Mouse (Mus musculus) MEL-GATA-1-ER (cell line): ENCODE results near the gene Myo19.
"Not testable (repeated sequence)": the region's sequence is repeated elsewhere in the genome, so short reads cannot be mapped to it uniquely, and the experiment has no call there.

ENCODE experiments used
- DNase-seq: peaks from one replicate; pipeline ENCODE4 v3.0.0-alpha.2; 2012; ENCODE audit warnings: low read depth; ENCODE audit errors: extremely low read depth

Myo19 gene

DNA sequence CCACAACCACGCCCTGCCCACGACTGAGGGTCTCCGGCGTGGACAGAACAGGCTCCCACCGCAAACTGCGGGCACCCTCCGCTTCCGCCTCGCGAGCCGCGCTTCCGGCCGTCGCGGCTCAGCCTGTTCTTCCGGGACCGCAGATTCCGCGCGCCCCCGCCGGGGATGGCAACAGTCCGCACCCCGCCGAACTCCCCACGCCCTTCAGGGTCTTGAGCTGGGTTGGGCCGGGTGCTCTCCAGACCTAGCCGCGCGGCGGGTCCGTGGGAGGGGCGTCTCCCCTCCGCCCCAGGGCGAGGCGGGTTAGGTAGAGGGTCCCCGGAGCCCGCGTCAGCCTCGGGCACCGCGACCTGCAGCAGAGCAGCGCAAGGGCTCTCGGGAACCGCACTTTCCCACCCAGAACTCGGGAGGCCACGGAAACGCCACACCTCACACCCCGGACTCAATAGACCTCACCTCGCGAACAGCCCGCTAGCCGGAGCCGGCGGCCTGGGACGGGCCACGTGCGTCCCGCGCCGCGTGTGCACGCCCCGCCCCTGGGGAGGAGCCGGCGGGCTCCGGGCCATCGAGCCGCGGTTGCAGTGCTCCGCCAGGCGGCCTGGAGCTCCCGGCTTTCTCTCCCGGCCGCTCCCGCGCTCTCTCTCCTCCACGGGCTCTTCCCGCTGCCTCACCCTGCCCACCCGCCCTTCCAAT is at the start of gene Myo19, which contains the start of gene Pigw:
Myo19 (plus strand) TSS at position 377 of the 693 bp plus-strand sequence.
Pigw (minus strand) TSS at position 514 of the 693 bp plus-strand sequence.
- DNase-seq = peak; percentile 36

DNA sequence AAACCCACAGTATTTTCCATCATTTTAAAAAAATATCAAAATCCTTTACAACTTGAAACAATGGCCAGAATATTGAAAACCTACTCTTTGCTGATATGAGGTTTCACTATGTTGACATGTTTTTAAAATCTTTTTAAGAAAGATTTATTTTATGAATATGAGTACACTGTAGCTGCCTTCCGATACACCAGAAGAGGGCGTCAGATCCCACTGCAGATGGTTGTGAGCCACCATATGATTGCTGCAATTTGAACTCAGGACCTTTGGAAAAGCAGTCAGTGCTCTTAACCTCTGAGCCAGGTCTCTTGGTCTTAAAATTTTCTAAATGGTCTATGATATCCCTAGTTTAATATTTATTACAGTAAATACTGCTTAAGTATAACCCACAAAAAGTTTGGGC is 40.6 kb upstream of the Myo19 start:
- no peak for DNase-seq

DNA sequence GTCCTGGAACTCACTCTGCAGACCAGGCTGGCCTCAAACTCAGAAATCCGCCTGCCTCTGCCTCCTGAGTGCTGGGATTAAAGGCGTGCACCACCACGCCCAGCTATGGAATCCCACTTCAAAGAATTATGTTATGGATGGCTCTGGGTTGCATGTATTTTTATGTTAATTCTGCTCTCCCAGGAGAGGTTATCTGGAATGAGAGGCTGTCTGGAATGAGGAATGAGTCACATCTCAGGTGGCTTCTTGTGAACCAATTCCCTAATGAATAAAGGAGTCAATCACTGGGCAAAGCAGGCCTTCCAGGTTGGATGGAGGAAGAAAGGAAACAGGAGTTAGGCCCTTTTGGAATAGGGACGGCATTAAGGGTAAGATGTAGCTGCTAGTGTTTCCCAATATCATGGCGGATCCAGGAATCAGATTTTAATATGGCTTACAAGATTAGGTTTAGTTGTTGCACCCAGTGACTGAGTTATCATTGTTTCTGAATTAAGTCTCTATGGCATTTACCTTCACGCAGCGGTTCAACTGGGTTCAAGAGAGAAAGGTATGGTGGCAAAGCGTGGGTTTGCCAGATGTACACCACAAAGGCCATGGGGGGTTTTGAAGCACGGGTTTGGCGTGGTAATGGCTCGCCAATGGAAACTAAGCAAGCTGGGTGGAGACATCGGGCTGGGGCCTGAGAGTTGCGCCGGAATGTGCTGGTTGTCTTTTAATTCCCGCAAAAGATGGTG is 33.0 kb upstream of the Myo19 start:
- DNase-seq = no peak

DNA sequence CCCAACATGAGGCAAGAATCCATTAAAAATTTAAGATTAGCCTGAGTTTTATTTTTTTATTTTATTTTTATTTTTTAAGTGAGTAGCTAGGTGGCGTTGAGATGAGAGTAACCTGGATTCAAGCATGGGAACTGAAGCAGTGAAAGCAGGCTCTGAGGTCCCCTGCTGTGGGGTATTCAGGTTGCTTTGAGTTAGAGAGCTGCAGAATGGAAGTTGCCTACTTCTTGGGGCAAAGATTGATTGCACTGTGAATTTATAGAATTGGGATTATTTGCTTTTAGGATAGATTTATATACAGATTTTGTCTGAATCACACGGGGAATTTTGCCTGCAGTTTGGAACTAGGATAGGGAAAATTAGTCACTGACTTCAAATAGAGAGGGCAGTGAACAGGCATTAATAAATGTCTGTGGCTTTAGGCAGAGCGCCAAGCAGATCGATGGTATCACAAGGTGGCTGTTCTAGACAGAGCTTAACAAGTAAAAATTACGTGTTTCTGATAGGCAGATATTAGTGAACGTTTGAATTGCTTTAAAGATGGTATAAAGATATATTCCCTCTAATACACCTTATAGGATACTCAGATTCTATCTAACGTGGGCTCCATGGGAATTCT is 32.4 kb upstream of the Myo19 start:
- DNase-seq = no peak

DNA sequence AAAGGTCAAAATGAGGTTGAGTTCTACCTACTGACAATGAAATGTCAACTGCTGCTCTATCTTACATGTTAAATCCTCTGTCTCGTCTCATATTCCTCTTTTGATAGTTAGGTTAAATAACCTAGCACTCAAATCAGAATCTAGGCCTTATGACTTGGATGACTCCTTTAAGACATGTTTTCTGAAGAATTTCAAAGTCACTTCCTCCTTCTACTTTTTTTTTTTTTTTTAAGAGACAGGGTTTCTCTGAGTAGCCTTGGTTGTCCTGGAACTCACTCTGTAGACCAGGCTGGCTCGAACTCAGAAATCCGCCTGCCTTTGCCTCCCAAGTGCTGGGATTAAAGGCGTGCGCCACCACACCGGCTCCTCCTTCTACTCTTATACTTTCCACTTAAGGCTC is 24.7 kb upstream of the Myo19 start:
- no peak for DNase-seq

DNA sequence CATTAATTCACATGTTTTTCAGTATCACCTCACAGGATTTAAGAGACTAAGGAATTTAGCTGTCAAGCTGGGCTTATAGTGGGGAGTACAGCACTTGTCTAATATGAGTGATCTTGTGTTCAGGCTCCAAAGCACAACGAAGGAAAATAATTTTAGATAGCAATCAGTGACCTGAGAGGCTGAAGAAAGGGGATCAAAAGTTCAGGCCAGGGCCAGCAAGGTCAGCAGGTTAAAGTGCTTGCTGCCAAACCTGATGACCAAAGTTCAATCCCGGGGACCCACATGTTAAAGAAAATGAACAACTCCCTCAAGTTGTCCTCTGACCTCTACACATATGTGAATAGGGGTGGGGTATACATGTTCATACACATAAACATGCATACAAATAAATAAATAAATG is 14.7 kb upstream of the Myo19 start:
- DNase-seq = no peak

DNA sequence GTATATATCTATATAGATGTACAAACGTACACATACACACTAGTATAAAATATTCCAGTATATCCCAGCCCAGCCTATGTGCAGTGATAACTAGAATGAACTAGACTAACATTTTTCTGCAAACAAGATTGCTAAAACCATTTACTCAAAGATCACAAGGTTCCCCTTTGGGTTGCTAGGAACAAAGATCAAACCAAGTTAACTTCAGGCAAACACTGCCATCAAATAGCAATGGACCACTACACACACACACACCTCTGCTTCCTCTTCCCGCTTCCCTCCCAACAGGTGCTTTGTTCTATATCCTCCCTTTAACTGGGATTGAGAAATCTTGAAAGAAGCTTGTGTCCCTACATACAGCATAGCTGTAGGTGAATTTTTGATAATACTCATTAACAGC is 12.4 kb upstream of the Myo19 start:
- DNase-seq = no peak

DNA sequence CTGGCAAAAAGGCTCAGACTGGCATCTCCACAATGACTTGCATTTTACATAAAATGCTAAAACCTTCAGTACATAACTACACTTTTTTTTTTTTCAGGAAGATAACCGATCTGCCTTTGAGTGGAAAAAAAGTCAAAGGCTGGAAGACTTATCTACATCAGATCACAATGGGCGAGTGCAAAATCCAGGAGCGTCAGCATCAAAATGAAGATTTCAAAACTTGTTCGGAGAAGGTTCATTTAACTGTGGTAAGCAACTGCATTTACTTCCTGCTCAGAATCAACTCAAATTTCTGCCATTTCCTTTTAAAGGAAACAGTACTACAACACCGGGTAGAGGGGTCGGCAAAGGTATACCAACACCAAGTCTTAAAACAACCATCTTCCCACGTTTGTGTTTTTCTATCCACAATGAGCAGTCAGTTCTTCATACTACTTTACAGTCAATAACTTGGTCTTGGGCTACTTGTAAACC is 11.1 kb upstream of the Myo19 start:
- DNase-seq = peak; percentile 29

DNA sequence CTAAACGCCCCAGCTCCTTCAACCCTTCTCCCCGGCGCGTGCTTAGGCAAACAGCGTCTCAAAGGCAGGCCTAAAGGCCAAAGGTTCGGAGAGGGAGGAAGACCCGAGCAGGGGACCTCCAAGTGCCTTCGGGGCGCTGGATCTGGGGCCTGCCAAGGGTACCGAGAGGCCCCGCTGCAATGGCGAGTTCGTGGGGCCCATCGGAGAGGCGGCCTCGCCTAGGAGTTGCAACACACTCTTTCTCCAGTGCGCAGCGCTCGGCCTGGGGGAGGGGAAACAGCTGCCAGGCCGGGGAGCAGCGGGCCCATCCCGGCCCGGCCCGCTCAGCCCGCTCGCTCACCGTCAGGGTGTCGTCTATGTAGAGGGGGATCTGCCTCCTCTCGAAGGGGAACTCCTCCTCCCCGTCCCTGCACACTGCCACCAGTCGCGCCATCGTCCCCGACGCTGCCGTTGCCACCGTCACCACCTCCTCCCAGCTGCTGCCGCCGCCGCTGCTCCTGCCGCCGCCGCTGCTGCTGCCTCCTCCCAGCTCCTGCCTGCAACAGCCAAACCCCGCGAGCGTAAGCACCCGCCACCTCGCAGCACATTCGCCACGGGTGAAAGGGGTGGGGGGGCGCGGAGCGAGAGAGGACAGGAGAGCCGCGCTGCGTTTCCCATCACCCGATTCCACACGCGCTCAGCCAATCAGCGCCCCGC is 10.3 kb upstream of the Myo19 start:
- peak; percentile 75 for DNase-seq

DNA sequence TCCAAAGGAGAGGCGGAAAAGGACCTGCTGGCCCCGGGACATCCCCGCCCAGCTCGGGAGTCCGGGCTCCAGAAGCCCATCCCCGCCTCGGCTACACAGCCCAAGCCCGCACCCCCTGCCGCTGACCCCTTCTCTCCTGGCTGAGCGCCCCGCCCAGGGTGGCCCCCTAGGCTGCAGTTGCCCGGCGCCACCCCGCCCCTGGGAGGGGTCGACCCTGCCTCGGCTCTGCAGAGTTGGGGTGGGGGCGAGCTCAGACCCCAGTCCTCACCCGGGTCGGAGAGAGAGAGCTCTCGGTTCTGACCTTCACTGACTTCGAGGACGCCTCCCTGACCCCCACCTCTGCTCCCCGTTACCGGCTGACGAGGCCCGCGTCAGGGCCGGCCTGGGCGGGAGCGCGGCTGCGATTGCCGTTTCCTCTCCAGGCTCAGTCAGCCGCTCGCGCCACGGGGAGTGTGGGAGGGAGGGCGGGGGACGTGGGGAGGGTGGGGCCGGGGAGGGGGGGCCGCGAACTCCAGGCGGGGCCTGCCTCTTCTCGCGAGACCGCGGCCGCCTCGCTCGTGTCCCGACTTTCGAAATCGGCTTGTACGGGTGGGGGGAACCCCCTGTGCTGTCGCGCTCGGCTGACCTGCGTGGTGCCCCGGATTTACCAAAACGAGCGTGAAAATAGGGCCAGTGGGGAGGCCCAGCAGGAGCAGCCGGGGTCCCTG is 9.5 kb upstream of the Myo19 start, which contains the start of gene Ggnbp2:
Ggnbp2 (minus strand) TSS at position 481 of the 707 bp plus-strand sequence.
- DNase-seq = peak; percentile 60

DNA sequence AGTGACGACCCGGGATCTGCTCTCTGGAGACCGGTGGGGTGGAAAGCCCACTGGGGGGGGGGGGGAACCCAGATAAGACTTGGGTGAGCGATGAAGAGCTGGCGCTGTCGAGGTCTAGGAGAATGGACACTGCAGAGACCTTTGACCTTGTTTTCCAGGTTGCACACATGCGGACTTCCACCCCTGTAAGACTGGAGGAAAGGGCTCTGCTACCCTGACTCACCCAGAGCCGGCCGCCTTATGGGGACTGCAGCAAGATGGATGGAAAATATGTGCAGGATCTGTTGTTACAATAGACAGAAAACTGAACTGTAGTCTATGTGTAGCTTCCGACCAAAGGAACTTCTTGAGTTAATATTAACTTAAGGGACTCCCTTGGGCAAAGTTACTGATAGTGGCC is 8.9 kb upstream of the Myo19 start:
- DNase-seq = peak; percentile 37

DNA sequence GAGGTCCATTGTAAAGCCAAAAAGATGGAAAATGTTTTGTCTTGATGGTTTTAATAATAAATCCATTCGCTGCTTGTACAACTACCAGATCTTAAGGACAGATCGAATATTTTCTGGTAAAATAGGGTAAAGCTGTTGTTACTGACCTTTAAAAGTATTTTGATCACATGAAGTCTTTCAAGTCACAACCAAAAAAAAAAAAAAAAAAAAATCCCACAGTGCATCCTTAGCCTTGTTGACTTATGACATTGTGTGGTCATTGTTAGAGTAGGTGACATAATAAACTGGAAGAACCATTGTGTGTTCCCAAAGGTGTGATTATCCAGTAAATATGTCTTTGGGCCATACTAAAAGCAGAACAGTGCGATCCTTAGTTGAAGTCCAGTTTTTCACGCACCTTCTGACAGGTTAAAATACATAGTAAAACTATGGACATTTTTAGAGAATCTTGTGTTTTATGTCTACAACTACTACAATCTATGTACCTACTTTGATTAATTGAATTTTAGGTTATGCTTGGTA is 8.3 kb upstream of the Myo19 start:
- DNase-seq = no peak

DNA sequence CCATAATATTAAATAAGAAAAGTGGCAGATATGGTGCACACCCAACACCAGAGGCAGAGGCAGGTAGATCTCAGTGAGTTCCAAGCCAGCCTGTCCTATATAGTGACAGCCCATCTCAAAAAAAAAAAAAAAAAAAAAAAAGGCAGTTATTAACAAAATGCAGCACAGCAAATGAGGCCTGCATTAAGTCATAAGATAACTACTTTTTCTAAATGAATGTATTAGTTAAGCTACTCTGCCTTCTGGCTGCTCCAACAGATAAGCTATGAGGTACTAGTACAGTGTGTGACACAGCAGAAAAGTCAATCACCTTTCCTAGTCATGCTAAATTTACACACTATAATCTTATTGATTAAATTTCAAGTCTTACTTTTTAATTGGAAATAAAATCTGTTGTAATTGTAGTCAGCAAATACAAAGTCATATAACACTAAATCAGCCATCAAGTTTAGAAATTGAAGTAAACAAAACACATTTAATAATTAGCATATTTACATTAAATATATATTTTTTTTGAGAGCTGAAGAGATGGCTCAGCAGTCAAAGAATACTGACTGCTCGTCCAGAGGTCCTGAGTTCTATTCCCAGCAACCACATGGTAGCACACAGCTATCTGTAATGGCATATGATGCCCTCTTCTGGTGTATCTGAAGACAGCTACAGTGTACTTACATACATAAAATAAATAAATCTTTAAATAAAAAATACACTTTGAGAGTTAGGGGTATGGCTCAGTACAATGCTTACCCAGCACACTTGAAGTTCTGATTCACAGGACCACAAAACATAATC is 6.7 kb upstream of the Myo19 start:
- DNase-seq = peak; percentile 43

DNA sequence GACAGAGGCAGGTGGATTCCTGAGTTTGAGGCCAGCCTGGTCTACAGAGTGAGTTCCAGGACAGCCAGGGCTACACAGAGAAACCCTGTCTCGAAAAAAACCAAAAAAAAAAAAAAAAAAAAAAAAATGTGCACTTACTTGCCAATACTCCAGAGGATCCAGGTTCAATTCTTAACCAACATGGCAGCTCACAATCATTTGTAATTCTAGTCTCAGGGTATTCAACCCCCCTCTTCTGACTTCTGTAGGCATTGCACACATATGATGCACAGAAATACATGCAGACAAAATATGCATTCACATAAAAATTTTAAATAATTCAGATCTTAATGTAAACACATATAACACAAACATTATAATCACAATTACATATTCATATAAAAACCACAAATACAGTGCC is 3.9 kb upstream of the Myo19 start:
- DNase-seq = not testable (repeated sequence)

DNA sequence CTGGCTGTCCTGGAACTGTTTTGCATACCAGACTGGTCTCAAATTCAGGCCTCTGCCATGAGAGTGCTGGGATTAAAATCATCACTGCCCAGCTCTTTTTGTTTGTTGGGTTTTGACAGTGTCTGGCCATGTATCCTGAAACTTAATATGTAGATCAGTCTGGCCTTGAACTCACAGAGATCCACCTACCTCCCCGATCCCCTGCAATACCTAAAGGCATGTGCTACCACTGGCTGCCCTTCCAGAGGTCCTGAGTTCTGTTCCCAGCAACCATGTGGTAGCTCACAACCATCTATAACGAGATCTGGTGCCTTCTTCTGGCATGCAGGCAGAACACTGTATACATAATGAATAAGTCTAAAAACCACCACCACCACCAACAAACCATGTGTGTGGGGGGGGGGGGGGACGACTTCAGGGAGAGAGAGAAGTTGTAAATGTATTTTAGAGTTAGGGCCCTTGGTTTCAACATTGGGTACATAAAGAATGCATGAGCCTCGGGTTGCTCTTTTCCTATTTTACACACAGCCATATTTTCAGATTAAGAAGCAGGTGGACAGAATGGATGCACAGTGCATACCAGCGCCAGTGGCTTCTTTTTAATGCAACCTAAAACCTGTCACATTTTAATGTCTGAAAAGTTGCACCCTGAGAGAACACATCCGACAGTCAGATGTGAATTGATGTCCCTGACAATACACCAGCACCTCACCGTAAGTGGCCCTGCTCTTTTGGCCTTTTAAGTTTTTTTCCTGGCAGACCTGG is 759 bp upstream of the Myo19 start:
- DNase-seq = peak; percentile 43

DNA sequence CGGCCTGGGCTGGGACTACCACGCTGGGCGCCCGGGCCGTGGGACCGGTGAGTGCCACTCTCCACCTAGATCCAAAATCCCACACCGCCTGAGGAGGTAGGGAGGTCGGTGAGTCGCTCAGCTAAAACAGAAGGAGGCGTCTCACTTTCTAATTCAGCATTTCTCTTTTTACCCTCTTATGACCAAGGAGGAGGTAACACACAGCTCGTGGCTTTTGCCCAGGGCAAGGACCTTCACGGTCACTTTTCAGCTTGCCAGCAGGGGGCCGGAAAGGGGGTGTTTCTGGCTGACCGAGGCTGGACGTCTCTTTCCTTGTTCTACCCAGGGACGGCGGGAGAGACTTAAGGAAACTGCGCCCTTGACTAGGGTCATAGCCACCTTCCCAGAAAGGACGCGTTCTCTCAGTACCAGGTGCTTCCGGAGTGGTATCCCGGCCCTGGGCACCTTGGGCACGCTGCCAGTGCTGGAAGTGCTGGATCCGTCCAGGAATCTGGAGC is 565 bp downstream of the Myo19 start:
- DNase-seq = peak; percentile 15

DNA sequence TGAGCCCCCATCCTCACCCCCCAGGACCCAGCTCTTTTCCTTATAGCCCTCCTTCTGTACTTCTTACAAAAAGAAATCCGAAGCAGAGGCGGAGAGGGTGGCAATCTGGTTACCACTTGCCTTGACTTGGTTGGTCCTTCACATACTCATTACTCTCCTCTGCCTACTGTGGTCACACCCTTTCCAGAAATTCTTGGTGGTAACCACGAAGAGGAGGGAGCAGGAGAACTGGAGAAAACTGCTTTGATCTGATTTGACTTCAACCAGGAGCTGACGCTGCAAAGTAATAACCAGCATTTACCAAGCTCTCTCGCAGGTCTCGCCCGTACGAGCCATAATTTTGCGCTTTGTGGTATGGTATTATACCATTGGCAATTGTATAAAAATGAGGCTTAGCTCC is 1.0 kb downstream of the Myo19 start:
- DNase-seq = no peak

DNA sequence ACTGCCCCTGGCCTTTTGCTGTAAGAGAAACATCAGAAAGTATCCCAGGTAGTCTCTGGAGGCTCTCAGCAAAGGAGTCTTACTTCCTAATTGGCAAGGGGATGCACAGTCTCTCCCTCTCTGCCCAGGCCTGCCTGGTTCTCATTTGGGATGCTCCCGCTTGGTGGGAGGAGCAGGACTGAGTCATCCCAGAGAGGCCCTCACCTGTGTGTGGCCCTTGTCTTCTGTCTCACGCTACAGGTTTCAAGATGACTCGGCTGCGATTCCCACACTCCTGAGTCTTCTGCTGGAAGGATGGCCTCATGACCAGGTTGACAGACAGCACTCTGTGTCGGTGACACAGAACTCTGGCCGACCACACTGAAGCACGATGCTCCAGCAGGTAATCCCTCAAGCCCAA is 2.4 kb downstream of the Myo19 start:
- DNase-seq = no peak

DNA sequence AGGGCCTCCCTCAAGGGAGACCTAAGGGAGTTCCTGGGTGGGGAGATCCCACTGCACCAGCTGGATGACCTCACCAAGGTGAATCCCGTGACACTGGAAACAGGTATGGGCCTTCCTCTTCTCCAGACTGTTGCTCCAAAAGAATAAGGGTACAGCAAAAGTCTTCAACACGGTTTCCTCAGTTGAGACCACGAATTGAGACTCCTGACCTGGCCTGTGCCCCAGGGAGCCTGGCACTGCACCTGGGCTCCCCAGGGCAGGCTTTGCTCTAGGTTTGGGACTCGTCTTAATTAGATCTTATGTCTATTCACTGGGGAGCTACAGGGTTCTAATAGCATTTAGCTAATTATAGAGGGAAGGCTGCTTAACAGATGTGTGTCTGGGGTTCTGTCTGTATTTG is 5.3 kb downstream of the Myo19 start:
- DNase-seq = no peak
